Mouse (Mus musculus) E14TG2a.4 (cell line): ENCODE measurements around the gene Supt5.

Experiments
- CTCF ChIP-seq: conservative IDR thresholded peaks from 2 replicates; pipeline ENCODE4 v1.5.1; 2014; ENCODE audit warnings: low read length
- NANOG ChIP-seq: IDR thresholded peaks from 2 replicates; pipeline ENCODE4 v1.6.1; 2014; ENCODE audit warnings: borderline replicate concordance, low read length, mixed read lengths
- POU5F1 ChIP-seq: IDR thresholded peaks from 2 replicates; pipeline ENCODE4 v1.6.1; 2014; ENCODE audit warnings: low read length, borderline replicate concordance

DNA sequence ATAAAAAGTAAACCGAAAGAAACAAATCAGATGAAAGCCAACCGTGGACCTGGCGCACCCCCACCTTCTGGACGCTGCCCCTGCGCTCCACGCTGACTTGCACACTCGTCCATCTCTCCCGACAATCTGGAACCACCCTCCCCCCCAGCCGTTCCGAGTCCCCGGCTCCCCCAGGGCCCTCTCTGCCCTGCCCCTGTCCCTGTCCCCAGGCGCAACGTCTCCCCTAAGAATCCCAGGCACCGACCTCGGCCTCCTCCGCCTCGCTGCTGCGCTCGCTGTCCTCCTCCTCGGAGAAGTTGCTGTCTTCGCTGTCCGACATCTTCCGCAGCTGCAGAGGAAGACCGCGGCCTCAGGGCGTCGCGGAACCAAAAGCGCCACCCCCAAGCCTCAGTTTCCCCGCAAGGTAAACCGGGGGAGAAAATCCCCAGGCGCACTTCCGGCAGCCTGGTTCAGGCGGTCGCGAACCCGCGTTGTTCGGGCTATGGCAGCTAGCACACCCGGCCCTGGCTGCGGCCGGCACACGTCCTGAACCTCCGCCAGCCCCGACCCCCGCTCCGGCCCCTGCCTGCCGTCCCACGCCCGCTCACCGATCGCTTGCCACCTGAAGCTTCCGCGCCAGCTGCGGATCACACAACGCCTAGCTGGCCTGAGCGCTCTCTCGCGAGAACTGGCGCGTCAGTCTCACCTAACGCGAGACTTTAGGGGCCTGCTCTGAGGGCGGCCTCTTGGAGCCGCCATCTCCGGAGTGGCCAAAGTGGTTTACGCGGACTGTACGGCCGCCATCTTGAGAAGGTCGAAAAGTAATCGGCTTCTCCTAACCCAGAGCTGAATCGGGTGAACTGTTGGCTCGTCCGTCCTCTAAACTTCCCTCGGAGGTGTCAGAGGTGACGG lies at the start of gene Supt5:
- TF ChIP-seq CTCF: no peak
- TF ChIP-seq NANOG: no peak
- no peak for TF ChIP-seq POU5F1
